Mouse (Mus musculus): ENCODE data around the gene Gpd2.

DNA sequence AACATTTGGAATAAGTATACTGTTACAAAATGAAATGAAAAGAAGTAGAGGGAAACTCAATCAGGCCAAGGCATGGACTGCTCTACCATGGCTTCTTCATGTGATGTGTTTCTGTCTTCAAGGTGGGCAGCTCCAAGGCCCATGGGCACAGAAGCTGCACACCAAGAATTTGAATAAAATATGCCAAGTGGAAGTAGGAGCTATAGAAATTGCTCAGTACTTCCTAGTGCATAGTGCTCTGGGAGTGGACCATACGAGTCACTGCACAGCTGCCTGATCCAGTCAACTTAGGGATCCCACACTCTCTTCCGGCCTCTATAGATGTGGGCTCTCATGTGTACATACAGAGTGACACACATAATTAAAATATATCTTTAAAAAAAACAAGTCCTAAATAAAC is 147.2 kb downstream of the Gpd2 start:
- no peak for TF ChIP-seq CTCF (IDR thresholded peaks at IDR 0.05; ENCODE audit: extremely low read depth, insufficient read depth, insufficient read length, insufficient replicate concordance)
- no peak for TF ChIP-seq POLR2A (IDR thresholded peaks at IDR 0.05; ENCODE audit: low read depth, low read length)
